Mouse (Mus musculus) gastrocnemius, adult 8-10 months (tissue): ENCODE results near the gene Ddx51. TPM values are rescaled to one million over a fixed set of nuclear protein-coding genes. Genes with fewer than 3 reads are reported as not detected.

ENCODE experiments used
- DNase-seq, 2 experiments: peaks; one replicate each; pipeline ENCODE4 v3.0.0; 2022; ENCODE audit warnings: low spot score in 2 of 2
- microRNA-seq: library from miRNA; unstranded; fragments of <30 nt; microRNA quantifications from one replicate; pipeline ENCODE4 v1.2.0, GENCODE M21; 2022
- total RNA-seq, 4 experiments: library from RNA; stranded (reverse); gene quantifications; 2 replicates each; pipeline ENCODE4 v1.2.4; 2022

Ddx51 gene
- total RNA-seq, 4 experiments from 2014 or later: 5.7 to 9.7 (median 7.3) TPM

DNA sequence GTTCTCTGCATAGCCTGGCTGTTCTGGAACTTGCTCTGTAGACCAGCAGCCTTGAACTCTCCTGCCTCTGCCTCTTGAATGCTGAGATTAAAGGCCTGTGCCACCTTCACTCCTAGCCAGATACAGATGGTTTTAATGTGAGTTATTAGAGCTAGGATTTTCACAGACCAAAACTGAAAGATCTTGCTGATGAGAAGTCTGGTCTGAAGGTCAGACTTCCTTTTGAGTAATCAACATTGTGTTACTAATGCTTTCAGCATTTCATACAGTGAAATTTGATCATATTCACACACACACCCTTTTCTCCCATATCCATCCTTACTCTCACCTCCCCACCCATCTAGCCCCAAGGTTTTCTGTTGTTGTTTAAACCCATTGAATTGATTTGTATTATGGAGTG lies 6.4 kb downstream of the Ddx51 start:
- DNase-seq: no peak

DNA sequence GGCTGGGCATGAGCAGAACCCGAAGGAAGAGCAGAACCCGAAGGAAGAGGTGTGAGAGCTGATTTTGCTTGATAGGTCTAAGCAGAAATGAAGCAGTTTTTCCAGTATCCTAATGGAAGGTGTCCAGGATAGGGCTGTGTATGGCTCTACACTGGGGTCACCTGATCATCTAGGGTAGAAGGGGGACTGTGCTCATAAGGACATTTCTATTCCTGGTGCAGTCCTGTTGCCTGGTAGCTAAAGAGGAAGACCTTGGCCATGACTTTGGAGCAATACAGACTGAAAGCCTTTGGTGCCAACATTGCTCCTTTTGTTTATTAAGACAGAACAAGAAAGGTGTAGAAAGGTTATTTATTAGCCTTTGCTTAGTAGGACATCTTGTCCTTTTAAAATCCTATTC lies 10.8 kb downstream of the Ddx51 start:
- DNase-seq: no peak

DNA sequence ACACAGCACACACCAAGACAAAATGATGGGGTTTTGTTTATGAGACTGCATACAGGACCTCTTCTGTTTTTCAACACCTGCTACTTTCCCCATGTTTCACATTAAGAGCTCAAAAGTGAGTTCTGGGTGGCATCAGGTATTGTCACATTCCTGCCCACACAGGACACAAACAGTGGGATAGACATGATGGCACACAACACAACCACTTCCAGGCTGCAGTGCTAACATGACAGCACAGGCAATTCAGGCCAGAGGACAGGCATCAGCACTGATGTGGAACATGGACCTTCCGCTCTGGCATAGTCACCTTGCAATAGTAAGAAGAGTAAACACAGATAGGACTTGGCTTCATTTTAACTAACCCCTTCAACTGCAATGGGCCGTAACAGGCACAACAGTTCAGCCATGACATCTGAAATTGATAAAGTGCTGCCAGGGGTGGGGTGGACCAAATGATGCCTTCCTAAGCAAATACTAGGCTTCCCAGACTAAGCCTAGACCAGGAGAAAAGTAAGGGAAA lies 11.6 kb downstream of the Ddx51 start:
- no peak for DNase-seq

DNA sequence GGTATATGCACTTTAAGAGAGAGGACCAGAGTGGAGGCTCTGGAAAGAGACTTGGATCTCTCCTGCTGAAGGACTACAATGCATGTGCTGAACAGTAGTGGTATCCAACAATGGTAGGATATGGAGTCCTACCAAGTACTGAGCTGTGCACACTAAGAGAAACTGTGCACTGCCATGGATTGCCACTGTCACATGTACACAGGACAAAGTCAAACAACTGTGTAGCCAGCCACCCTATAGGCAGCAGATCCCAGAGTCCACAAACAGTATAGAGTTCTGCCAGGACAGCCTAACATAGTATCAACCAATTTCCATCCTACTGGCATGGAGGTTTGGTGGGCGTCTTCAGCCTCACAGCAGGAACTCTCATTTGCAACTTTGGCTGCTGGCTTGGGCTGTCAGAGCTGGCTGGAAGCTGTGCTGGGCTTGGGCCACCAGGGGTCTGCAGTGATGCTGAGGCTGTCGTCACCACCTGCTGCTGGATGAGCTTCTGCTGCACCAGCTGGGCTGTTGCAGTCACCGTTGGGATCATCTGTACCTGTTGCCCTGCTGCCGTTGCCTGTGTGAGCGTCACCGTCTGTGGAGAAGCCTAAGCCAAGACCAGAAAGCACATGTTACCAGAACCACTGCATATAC lies 12.4 kb downstream of the Ddx51 start:
- no peak for DNase-seq

DNA sequence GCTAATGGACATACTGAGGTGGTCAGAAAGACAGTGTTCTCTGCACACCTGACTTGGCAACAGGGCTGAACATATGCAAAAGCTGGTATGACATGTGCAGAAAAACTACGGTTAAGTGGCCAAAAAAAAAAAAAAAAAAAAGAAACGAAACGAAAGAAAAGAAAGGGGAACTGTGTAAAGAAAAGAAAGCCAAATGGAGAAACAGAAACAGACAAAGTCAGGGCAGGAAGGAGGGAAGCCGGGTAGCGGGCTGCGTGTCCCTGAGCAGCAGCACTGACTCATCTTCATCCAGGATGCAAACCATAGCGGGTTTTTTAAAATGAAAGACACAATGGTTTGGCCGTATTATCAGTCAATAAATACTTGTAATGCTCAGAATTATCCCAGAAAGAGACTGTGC lies 28.8 kb downstream of the Ddx51 start:
- DNase-seq: no peak

DNA sequence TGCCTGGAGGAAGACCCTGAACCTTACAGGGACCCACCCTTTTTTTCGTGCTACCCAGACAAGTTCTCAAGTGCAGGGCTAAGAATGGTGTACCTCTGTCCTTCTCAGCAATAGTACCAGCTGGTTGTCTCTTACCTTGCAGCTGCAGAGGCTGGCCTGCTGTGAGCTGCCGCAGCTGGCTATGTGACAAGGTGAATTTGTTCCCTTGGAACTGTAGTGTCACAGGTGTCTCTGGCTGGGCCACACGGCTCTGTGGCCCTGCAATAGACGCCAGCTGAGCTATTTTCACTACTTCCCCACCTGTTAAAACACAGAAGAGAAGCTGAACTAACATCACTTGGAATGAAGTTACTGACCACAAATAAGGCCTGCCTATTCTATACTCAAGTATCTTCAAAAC lies 45.4 kb downstream of the Ddx51 start:
- DNase-seq: no peak

DNA sequence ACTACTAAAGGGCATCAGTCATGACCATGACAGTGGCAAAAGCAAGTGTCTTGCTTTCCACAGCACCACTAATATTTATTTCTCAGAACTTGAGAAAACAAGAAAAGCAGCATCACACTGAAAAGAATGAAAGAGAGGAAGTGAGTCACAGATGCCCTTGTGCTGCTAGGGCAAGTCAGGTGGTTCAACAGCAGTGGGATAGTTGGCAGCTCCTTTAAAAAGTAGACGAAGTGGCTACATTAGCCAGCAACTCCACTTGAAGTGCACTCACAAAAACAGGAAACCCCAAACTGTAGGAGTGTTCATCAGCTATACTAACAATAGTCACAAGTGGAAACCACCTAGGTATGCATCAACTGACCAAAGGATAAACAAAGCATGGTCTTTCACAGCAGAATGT lies 50.8 kb downstream of the Ddx51 start:
- no peak for DNase-seq

DNA sequence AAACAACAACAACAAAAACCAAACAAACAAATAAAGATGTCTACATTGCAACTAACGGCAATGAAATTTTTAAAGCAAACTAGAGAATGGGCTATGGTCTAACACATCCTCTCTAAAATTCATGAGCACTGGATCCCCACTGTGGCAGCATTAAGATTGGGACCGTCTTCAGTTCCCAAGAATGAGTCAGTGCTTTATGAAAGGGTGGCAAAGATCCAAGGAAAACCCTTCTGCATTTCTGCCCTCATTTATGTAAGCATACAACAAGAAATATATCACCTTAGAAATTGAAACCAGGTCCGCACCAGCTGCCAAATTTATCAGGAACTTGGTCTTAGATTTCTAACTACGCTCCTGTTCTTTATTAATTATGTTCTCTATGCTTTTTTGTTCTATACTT lies 56.0 kb downstream of the Ddx51 start:
- no peak for DNase-seq

Small RNA genes lying within 50 kb of the gene (microRNA-seq; reads per million reads assigned to microRNA genes)
- gene Mir7026: not detected

Other genes starting within 250 kb of the Ddx51 start
- gene Fbrsl1, start 204.9 kb upstream of the Ddx51 start, total RNA-seq: 10 to 100 TPM; 27.3 to 40.0 (median 33.9) TPM
- not detected for gene Galnt9, start 109.1 kb upstream of the Ddx51 start, total RNA-seq
- 10 to 100 TPM; 14.3 to 16.9 (median 15.0) TPM for gene Noc4l, start within 50 bp of the Ddx51 start, total RNA-seq
- 10 to 100 TPM; 18.9 to 23.7 (median 22.2) TPM for gene Ep400, start 117.3 kb downstream of the Ddx51 start, total RNA-seq
- gene Pus1, start 127.2 kb downstream of the Ddx51 start, total RNA-seq: 10 to 100 TPM; 11.5 to 14.0 (median 12.4) TPM
- 10 to 100 TPM; 46.3 to 64.6 (median 55.0) TPM for gene Ulk1, start 156.6 kb downstream of the Ddx51 start, total RNA-seq
- 10 to 100 TPM; 12.9 to 18.1 (median 16.1) TPM for gene Hscb, start 186.3 kb downstream of the Ddx51 start, total RNA-seq
- 1 to 10 TPM in 1 of 4 experiments, under 1 TPM in 3; 0.46 to 1.1 (median 0.68) TPM for gene Chek2, start 186.5 kb downstream of the Ddx51 start, total RNA-seq
- gene Ttc28, start 226.4 kb downstream of the Ddx51 start, total RNA-seq: 10 to 100 TPM; 14.9 to 18.9 (median 15.9) TPM